Mouse (Mus musculus) T-cell, adult 66 days (primary cell): ENCODE results near the gene Oasl2. TPM values are rescaled to one million over a fixed set of nuclear protein-coding genes. Genes with fewer than 3 reads are reported as not detected.

Source experiments
- total RNA-seq, 2 experiments: library from RNA; stranded (reverse); gene quantifications; 3 replicates in 1 of 2; 4 replicates in 1 of 2; pipeline ENCODE4 v1.2.4; 2023

Oasl2 gene
- 1 to 10 TPM; 4.9 to 9.6 TPM for total RNA-seq

GRCm38 (mm10) chr5:114896688-114897373 is at the start of gene Oasl2:
Oasl2 (plus strand) TSS chr5:114896936.

GRCm38 (mm10) chr5:114853364-114853763 is 43.4 kb upstream of the Oasl2 start, which contains the start of gene 4930519G04Rik:
4930519G04Rik (plus strand) TSS chr5:114853664.

DNA sequence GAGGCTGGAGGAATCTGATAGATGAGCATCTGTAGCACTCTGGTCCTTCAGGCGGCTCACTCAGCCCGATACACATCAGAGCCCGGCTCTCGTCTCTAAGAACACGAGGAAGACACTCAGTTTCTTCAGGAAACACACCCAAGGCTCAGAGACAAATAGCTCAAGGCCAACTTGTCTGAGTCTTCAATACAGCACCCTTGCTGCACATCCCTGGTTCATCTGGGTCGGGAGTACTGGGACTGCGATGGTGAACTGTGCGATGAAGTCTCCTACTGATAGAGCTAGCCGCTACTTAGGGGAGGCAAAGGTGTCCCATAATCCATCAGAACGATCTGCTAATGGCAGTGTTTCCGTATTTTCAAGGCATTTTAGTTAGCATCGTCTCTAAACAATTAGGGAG is 38.2 kb upstream of the Oasl2 start, which contains the start of gene Gm9936:
Gene Gm9936 (minus strand): TSS at position 101 of the 400 bp plus-strand sequence.

DNA sequence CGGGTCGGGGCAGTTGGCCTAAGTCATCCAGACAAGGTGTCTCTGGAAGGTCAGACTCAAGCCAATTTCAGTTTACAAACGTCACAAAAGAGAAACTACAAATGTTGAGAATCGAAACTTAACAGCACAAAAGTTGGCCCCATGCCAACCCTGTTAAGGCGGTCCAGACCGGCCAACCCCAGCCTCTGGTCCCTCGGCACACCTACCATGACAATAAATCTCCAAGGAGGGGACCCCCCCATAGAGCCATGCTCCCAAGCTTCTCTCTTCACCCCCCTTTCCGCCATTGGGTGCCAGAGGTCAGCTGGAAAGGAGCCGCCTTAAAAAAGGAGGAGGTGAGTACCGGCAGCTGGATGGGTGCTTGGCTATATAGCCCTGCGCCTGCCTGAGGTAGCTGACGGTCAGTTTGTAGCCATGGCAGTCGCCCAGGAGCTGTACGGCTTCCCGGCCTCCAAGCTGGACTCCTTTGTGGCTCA is 26.3 kb downstream of the Oasl2 start, which contains the start of gene Oasl1:
Gene Oasl1 (plus strand): TSS at position 243 of the 476 bp plus-strand sequence.

DNA sequence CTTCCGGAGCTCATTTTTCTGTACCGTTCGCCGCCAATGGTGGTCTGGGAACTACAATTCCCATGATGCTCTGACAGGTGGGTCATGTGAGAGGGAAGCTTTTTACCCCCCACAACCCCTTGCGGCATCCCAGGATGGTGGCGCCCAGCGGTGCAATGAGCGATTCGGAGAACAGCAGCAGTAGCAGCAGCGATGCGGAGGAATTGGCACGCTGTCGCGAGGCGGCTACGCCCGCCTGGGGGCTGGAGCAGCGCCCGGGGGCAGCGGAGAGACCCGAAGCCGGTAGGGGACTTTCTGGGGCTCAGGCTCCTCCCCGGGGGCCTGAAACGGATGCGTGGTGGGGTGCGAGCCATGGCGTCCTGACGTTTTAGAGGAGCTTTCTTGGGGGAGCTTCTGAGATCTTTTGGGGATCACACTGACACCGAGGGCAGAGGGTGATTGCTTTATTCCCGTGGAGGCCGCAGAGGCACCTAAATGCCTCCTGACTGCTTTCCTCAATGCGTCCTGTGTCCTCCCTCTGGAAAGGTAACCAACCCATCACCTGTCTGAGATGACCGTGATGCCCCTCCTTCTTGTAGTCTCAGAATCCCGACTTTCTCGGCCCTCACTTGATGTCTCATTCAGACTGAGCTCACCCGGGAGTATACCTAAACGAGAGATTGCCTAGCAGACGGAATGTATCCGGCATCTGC is 45.5 kb downstream of the Oasl2 start, which contains the start of gene 2210016L21Rik:
Gene 2210016L21Rik (plus strand): TSS at position 85 of the 692 bp plus-strand sequence.

Other genes starting within 250 kb of the Oasl2 start
- under 1 TPM in 1 of 2 experiments, not detected in 1; 0.70 TPM for gene Trpv4, start 238.5 kb upstream of the Oasl2 start, total RNA-seq
- 100 to 1,000 TPM; 141 to 143 TPM for gene Gltp, start 206.0 kb upstream of the Oasl2 start, total RNA-seq
- 10 to 100 TPM; 24.8 to 25.8 TPM for gene Tchp, start 189.2 kb upstream of the Oasl2 start, total RNA-seq
- 100 to 1,000 TPM; 137 to 146 TPM for gene Ankrd13a, start 122.3 kb upstream of the Oasl2 start, total RNA-seq
- gene Git2, start 121.4 kb upstream of the Oasl2 start, total RNA-seq, result 100 to 1,000 TPM; 177 to 195 TPM
- gene 1500011B03Rik, start 73.5 kb upstream of the Oasl2 start, total RNA-seq, result 10 to 100 TPM; 46.8 to 58.9 TPM
- gene 4930519G04Rik, start 43.3 kb upstream of the Oasl2 start, total RNA-seq, result not detected
- not detected for gene Gm9936, start 38.3 kb upstream of the Oasl2 start, total RNA-seq
- gene Oasl1, start 26.3 kb downstream of the Oasl2 start, total RNA-seq, result 1 to 10 TPM; 3.2 TPM
- gene 2210016L21Rik, start 45.2 kb downstream of the Oasl2 start, total RNA-seq, result 10 to 100 TPM; 33.9 to 35.1 TPM
- gene Hnf1a, start 74.2 kb downstream of the Oasl2 start, total RNA-seq, result not detected
- 10 to 100 TPM; 65.3 to 67.6 TPM for gene Sppl3, start 114.2 kb downstream of the Oasl2 start, total RNA-seq
- not detected for gene Gm10401, start 201.4 kb downstream of the Oasl2 start, total RNA-seq
- gene Acads, start 222.4 kb downstream of the Oasl2 start, total RNA-seq, result 10 to 100 TPM; 28.8 to 33.1 TPM
- 10 to 100 TPM; 29.4 to 36.9 TPM for gene Unc119b, start 238.0 kb downstream of the Oasl2 start, total RNA-seq